Mouse (Mus musculus) granulocyte monocyte progenitor cell, adult 5-6 weeks (primary cell): Measurements from ENCODE around the gene Bmp5. TPM values are rescaled to one million over a fixed set of nuclear protein-coding genes. Genes with fewer than 3 reads are reported as not detected.

Experiments used
- ATAC-seq: replicated peaks from 2 replicates; pipeline ENCODE4 v1.8.0; 2016; ENCODE audit warnings: mild to moderate bottlenecking, moderate TSS enrichment, inconsistent platforms; ENCODE audit not compliant: poor library complexity, severe bottlenecking
- total RNA-seq, 2 experiments: library from RNA; stranded (forward) in 1 of 2; stranded (reverse) in 1 of 2; fragments of 200-712, 200-1000 nt in 1 of 2; fragments of >200 nt in 1 of 2; fragmentation: Nextera tagmentation in 1 of 2; gene quantifications; 2 replicates each; pipeline ENCODE4 v1.2.3; 2014 to 2017

Gene Bmp5
- total RNA-seq, 2 experiments from 2014 or later: not detected

GRCm38 (mm10) chr9:75833189-75833732, 58.1 kb downstream of the Bmp5 start:
- ATAC-seq: no peak

- ATAC-seq: no peak
These were observed 64.3 kb downstream of the Bmp5 start for GRCm38 (mm10) chr9:75839450-75839849.

GRCm38 (mm10) chr9:75840841-75841240, 65.7 kb downstream of the Bmp5 start:
- no peak for ATAC-seq

- no peak for ATAC-seq
These were observed 70.8 kb downstream of the Bmp5 start for GRCm38 (mm10) chr9:75846010-75846409.

- ATAC-seq: no peak
These were observed 75.6 kb downstream of the Bmp5 start for GRCm38 (mm10) chr9:75850670-75851228.

GRCm38 (mm10) chr9:75858161-75858560, 83.0 kb downstream of the Bmp5 start:
- no peak for ATAC-seq

- no peak for ATAC-seq
These were observed 83.8 kb downstream of the Bmp5 start for GRCm38 (mm10) chr9:75858939-75859338.

- no peak for ATAC-seq
These were observed 95.4 kb downstream of the Bmp5 start for GRCm38 (mm10) chr9:75870332-75871177.

- no peak for ATAC-seq
These were observed 101.2 kb downstream of the Bmp5 start for GRCm38 (mm10) chr9:75876333-75876732.

GRCm38 (mm10) chr9:75883481-75884190, 108.5 kb downstream of the Bmp5 start:
- ATAC-seq: no peak

GRCm38 (mm10) chr9:75886801-75887544, 111.8 kb downstream of the Bmp5 start:
- no peak for ATAC-seq

- ATAC-seq: no peak
These were observed 121.8 kb downstream of the Bmp5 start for GRCm38 (mm10) chr9:75896918-75897317.

- no peak for ATAC-seq
These were observed 122.9 kb downstream of the Bmp5 start for GRCm38 (mm10) chr9:75898022-75898421.

- no peak for ATAC-seq
These were observed 126.1 kb downstream of the Bmp5 start for GRCm38 (mm10) chr9:75901219-75901618.

GRCm38 (mm10) chr9:75905497-75905896, 130.3 kb downstream of the Bmp5 start:
- ATAC-seq: no peak

- no peak for ATAC-seq
These were observed 135.1 kb downstream of the Bmp5 start for GRCm38 (mm10) chr9:75910112-75910799.

- no peak for ATAC-seq
These were observed 136.4 kb downstream of the Bmp5 start for GRCm38 (mm10) chr9:75911542-75911941.

GRCm38 (mm10) chr9:75916027-75916426, 140.9 kb downstream of the Bmp5 start:
- ATAC-seq: no peak

- ATAC-seq: no peak
These were observed 152.2 kb downstream of the Bmp5 start for GRCm38 (mm10) chr9:75927196-75927880.
